Mouse (Mus musculus) testis, adult 2 months (tissue): ENCODE results near the gene Pla2g2f.

ENCODE experiments used
- CTCF ChIP-seq: fragments of 200-500 bp; IDR thresholded peaks from 2 replicates; pipeline ENCODE4 v1.5.1; 2012; ENCODE audit warnings: low read depth, mild to moderate bottlenecking, inconsistent platforms, low read length, moderate library complexity; ENCODE audit not compliant: control insufficient read depth, insufficient read depth, insufficient replicate concordance
- POLR2A ChIP-seq: fragments of 200-500 bp; IDR thresholded peaks from 2 replicates; pipeline ENCODE4 v1.6.1; 2012; ENCODE audit warnings: low read depth, mild to moderate bottlenecking, inconsistent platforms, low read length, moderate library complexity; ENCODE audit not compliant: control insufficient read depth

DNA sequence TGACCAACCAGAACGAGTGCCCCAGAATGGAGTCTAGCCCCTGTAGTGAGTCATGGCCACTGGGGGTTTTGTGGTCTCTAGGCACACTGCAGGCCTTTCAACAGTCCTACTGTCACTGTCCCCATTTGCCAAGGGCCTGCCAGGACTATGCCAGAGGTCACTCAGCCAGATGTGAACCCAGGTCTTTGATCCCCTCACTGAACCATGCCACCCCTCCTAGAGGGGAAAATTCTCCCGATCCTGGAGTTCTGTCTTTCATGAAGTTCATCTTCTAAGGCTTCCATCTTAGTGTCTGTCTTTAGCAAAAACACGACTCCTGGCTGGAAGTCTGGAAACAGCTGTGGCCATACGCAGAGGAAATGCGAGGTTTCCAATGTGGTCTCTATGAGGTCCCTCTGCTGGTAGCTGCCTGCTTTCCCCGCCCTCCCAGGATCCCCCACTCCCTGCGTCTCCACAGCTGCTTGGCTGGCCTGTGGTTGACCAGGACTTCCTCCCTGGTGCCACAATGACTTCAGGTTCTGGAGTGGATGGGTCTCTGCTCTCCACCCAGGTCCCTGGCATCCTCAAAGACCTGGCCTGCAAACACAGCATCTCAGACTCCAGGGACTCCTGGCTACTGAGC lies 49.6 kb upstream of the Pla2g2f start:
- TF ChIP-seq CTCF (no peak), POLR2A (no peak)
